Mouse (Mus musculus): Measurements from ENCODE around the gene Nkiras2. TPM values are rescaled to one million over a fixed set of nuclear protein-coding genes. Genes with fewer than 3 reads are reported as not detected.
A peak's percentile ranks its signal among the peaks of the same experiment; 100 is the strongest.

The Nkiras2 gene
- polyA plus RNA-seq, 2 experiments, result 15.0 to 16.8 TPM

- peak in 2 of 3 experiments; percentile 22 to 23 for DNase-seq (ENCODE audit: low read depth in 3 of 3, low spot score in 3 of 3)
- H3K27ac ChIP-seq, result no peak within 1 kb of the TSS
- WGBS (ENCODE audit: insufficient replicate concordance), result 1% methylated on average over 47 of the region's 47 CpGs
- H3K9me3 ChIP-seq (ENCODE audit: control insufficient read depth, low read length), result no peaks in the 10 kb centered on the region
- H3K36me3 ChIP-seq (replicated peaks; ENCODE audit: control insufficient read depth, insufficient read depth, low read depth), result no peaks in the 10 kb centered on the region; the same call in 1 of the 2 replicates
- ATAC-seq (ENCODE audit: insufficient read depth), result peak; percentile 74
- peak within 1 kb of the TSS; percentile 63 for H3K9ac ChIP-seq (replicated peaks)
- H3K4me1 ChIP-seq (replicated peaks; ENCODE audit: control insufficient read depth in 2 of 2, insufficient read depth in 2 of 2, low read length in 1 of 2), result peaks cover 6 to 13% of the 10 kb centered on the region in 2 experiments; a peak in 3 of 4 replicates
- H3K4me2 ChIP-seq (ENCODE audit: low read depth), result peak within 1 kb of the TSS; percentile 78
- H3K27me3 ChIP-seq (ENCODE audit: control insufficient read depth, insufficient read depth, low read length), result no peaks in the 10 kb centered on the region
- no peak for TF ChIP-seq EP300 (IDR thresholded peaks at IDR 0.05; ENCODE audit: low read depth)
- no peak for TF ChIP-seq CTCF (IDR thresholded peaks at IDR 0.05; ENCODE audit: low read depth)
- H3K4me3 ChIP-seq (ENCODE audit: insufficient read depth in 1 of 2, low read depth in 2 of 2, low read length in 2 of 2), result peak within 1 kb of the TSS; percentile 69 to 71
Measured at GRCm38 (mm10) chr11:100574708-100575483, 44.1 kb upstream of the Nkiras2 start, which contains the start of gene Cnp. Gene Cnp, plus strand, starts transcription at chr11:100574904.

- Histone ChIP-seq H3K4me3 (ENCODE audit: insufficient read depth in 1 of 2, low read depth in 2 of 2, low read length in 2 of 2) (peak overlapping the region; percentile 69 to 71), H3K4me1 (replicated peaks; ENCODE audit: control insufficient read depth in 2 of 2, insufficient read depth in 2 of 2, low read length in 1 of 2) (peaks cover 6 to 13% of the 10 kb centered on the region in 2 experiments; a peak in 3 of 4 replicates), H3K9me3 (ENCODE audit: control insufficient read depth, low read length) (no peaks in the 10 kb centered on the region), H3K9ac (replicated peaks) (peak overlapping the region; percentile 63), H3K36me3 (replicated peaks; ENCODE audit: control insufficient read depth, insufficient read depth, low read depth) (no peaks in the 10 kb centered on the region; the same call in 1 of the 2 replicates), H3K4me2 (ENCODE audit: low read depth) (peak overlapping the region; percentile 78), H3K27ac (no peak overlapping the region), H3K27me3 (ENCODE audit: control insufficient read depth, insufficient read depth, low read length) (no peaks in the 10 kb centered on the region)
- ATAC-seq (ENCODE audit: insufficient read depth), result peak; percentile 36; the same call in 1 of the 2 replicates
- TF ChIP-seq EP300 (IDR thresholded peaks at IDR 0.05; ENCODE audit: low read depth) (no peak), CTCF (IDR thresholded peaks at IDR 0.05; ENCODE audit: low read depth) (no peak)
- 16% methylated on average over 2 of the region's 2 CpGs for WGBS (ENCODE audit: insufficient replicate concordance)
- DNase-seq (ENCODE audit: low read depth in 3 of 3, low spot score in 3 of 3), result no peak
Measured at GRCm38 (mm10) chr11:100575484-100575855, 43.6 kb upstream of the Nkiras2 start.

GRCm38 (mm10) chr11:100576256-100576655 lies 42.8 kb upstream of the Nkiras2 start:
- no peak overlapping the region for H3K9ac ChIP-seq (replicated peaks)
- WGBS (ENCODE audit: insufficient replicate concordance), result 69% methylated on average over 21 of the region's 21 CpGs
- H3K27ac ChIP-seq, result no peak overlapping the region
- DNase-seq (ENCODE audit: low read depth in 3 of 3, low spot score in 3 of 3) (no peak), ATAC-seq (ENCODE audit: insufficient read depth) (no peak)
- no peaks in the 10 kb centered on the region; the same call in none of the 2 replicates for H3K36me3 ChIP-seq (replicated peaks; ENCODE audit: control insufficient read depth, insufficient read depth, low read depth)
- H3K4me1 ChIP-seq (replicated peaks; ENCODE audit: control insufficient read depth in 2 of 2, insufficient read depth in 2 of 2, low read length in 1 of 2), result peaks cover 6 to 8% of the 10 kb centered on the region in 2 experiments; a peak in 3 of 4 replicates
- H3K4me3 ChIP-seq (ENCODE audit: insufficient read depth in 1 of 2, low read depth in 2 of 2, low read length in 2 of 2), result no peak overlapping the region
- no peak overlapping the region for H3K4me2 ChIP-seq (ENCODE audit: low read depth)
- H3K9me3 ChIP-seq (ENCODE audit: control insufficient read depth, low read length), result no peaks in the 10 kb centered on the region
- TF ChIP-seq EP300 (IDR thresholded peaks at IDR 0.05; ENCODE audit: low read depth) (no peak), CTCF (IDR thresholded peaks at IDR 0.05; ENCODE audit: low read depth) (no peak)
- no peaks in the 10 kb centered on the region for H3K27me3 ChIP-seq (ENCODE audit: control insufficient read depth, insufficient read depth, low read length)

- H3K27me3 ChIP-seq (ENCODE audit: control insufficient read depth, insufficient read depth, low read length), result no peaks in the 10 kb centered on the region
- no peak overlapping the region for H3K4me2 ChIP-seq (ENCODE audit: low read depth)
- H3K4me3 ChIP-seq (ENCODE audit: insufficient read depth in 1 of 2, low read depth in 2 of 2, low read length in 2 of 2), result no peak overlapping the region
- H3K9me3 ChIP-seq (ENCODE audit: control insufficient read depth, low read length), result no peaks in the 10 kb centered on the region
- WGBS (ENCODE audit: insufficient replicate concordance), result 64% methylated on average over 8 of the region's 8 CpGs
- H3K4me1 ChIP-seq (replicated peaks; ENCODE audit: control insufficient read depth in 2 of 2, insufficient read depth in 2 of 2, low read length in 1 of 2), result peaks cover 6 to 7% of the 10 kb centered on the region in 2 experiments; a peak in 3 of 4 replicates
- H3K36me3 ChIP-seq (replicated peaks; ENCODE audit: control insufficient read depth, insufficient read depth, low read depth), result peaks cover 8% of the 10 kb centered on the region
- H3K9ac ChIP-seq (replicated peaks), result no peak overlapping the region
- DNase-seq (ENCODE audit: low read depth in 3 of 3, low spot score in 3 of 3), result no peak
- no peak for ATAC-seq (ENCODE audit: insufficient read depth)
- TF ChIP-seq CTCF (IDR thresholded peaks at IDR 0.05; ENCODE audit: low read depth), result no peak
- TF ChIP-seq EP300 (IDR thresholded peaks at IDR 0.05; ENCODE audit: low read depth), result no peak
- no peak overlapping the region for H3K27ac ChIP-seq
Measured at GRCm38 (mm10) chr11:100577852-100578599, 41.0 kb upstream of the Nkiras2 start.

All from liver, embryonic 14.5 days (tissue).